ENCODE assay signal across 8 mouse cellular contexts in the genomic region with DNA sequence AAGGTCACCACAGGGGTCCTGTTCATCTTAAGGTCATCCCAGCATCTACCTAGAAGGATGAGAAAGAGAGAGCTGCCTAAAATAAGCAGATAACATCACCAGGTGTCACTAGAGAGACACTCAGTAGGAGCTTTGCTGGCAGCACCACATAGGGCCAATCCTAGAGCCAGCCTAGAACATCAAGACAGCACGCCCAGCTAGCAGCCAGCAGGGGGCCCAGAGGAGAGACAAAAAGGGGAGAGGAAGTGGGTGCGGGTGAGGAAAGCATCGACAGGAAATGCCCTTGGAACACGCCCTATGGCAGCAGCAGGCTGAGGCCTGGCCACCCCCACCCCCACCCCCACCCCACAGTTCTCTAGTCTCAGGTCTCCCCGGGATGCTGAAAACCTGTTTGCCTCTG.
DNase-seq lines count a peak whose midpoint lies in the region; ATAC-seq lines count a peak whose summit lies in the region.

No protein-coding gene starts in this region.

- H3K9ac ChIP-seq in kidney, embryonic 14.5 days (ENCODE audit: low read depth, low read length) = no peak overlapping the region

- no peaks in the 10 kb centered on the region for H3K27me3 ChIP-seq in kidney, embryonic 14.5 days (ENCODE audit: control insufficient read depth, insufficient read depth, low read length)

- ATAC-seq in kidney, embryonic 14.5 days (ENCODE audit: low FRiP score, low TSS enrichment) = no peak

- intact Hi-C loops in left cerebral cortex, postnatal 36 days (cut with DNase I) = no loop called here

- no peak overlapping the region for H3K4me2 ChIP-seq in kidney, embryonic 14.5 days (replicated peaks; ENCODE audit: low read depth, low read length)

- peak; percentile 58 for DNase-seq in kidney, adult 11 months
- peak; percentile 86 for DNase-seq in adrenal gland, postnatal 14 days
- DNase-seq in heart, adult 8-10 months (ENCODE audit: low spot score) = peak; percentile 74
- DNase-seq in kidney, postnatal 25 days = peak; percentile 66 to 81
- peak; percentile 67 to 80 for DNase-seq in monocyte, adult 2 months (ENCODE audit: low read depth in 1 of 2, low spot score in 2 of 2)
- no peak for DNase-seq in left cerebral cortex, adult 11 months (ENCODE audit: low spot score)
- no peak for DNase-seq in left cerebral cortex, postnatal 36 days (ENCODE audit: low spot score in 2 of 2)

- no peaks in the 10 kb centered on the region for H3K36me3 ChIP-seq in kidney, embryonic 14.5 days (ENCODE audit: control insufficient read depth, insufficient read depth, low read length)

- no peak overlapping the region for H3K4me3 ChIP-seq in kidney, embryonic 14.5 days (ENCODE audit: low read length)

- H3K27ac ChIP-seq in kidney, embryonic 14.5 days (ENCODE audit: low read depth, low read length) = no peak overlapping the region

- 54% methylated on average over 5 of the region's 5 CpGs for WGBS in kidney, embryonic 14.5 days

- H3K4me1 ChIP-seq in kidney, embryonic 14.5 days (ENCODE audit: control insufficient read depth, insufficient read depth, low read length) = peaks cover 10% of the 10 kb centered on the region

- no peaks in the 10 kb centered on the region for H3K9me3 ChIP-seq in kidney, embryonic 14.5 days (ENCODE audit: control insufficient read depth, low read length)

Comparison
In these comparisons a context has a peak if more than half of its experiments do, and no peak if none do; other contexts are left out.
1. DNase-seq: peak in kidney, adult 11 months (single experiment), adrenal gland, postnatal 14 days (single experiment), heart, adult 8-10 months (single experiment), kidney, postnatal 25 days (2 of 2) and monocyte, adult 2 months (2 of 2); none in left cerebral cortex, adult 11 months (single experiment) and left cerebral cortex, postnatal 36 days (0 of 2).